Mouse (Mus musculus): ENCODE results near the gene Rfc4.

Rfc4 gene

DNA sequence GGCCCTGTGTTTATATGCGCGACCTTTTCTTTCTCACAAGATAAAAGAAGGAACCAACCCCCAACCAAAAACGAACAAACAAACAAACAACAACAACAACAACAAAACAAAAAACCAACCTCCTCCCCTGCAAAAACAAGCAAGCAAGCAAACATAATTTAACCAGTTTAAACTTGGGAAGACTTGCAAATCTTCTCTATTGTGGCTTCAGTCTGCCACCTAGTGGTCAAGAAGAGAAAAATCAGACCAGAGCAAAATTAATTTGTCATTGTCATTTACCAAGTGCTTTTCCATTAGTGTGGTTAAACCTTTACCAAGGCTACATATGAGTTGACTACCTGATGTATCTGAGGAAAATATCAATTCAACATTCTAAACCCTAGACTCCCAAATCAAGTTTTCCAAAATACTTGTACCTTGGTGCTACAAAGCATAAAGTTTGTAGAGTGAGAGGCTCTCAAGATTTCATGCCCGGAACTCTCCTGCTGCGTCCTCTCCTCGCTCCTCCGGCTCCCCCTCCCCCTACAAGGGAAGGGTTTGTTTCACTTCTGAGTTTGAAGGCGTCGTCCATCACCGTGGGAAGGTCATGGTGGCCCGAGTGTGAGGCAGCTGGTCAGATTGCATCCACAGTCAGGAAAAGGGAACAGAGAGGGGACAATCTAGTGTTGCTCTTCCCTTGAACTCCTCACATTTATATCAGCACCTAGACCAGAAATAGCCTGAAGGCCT lies 8.0 kb upstream of the Rfc4 start:
- DNase-seq (ENCODE audit: inconsistent ontology term) = no peak

DNA sequence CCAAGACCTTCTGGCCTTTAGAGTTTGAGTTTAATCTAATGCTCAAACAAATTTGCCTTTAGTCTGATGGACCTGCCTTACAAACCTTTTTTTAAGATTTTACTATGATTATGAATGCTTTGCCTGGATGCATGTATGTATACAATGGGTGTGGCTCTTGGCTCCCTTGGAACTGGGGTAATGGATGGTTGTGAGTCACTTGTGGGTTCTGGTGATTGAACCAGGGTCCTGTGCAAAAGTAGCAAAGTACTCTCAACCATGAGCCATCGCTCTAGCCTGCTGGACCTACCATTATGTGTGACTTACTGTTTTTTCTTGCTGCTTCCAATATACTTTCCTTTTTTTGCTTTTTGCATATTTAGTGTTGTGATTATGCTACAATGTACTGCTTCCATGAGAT lies 4.8 kb upstream of the Rfc4 start:
- DNase-seq (ENCODE audit: inconsistent ontology term) = no peak

DNA sequence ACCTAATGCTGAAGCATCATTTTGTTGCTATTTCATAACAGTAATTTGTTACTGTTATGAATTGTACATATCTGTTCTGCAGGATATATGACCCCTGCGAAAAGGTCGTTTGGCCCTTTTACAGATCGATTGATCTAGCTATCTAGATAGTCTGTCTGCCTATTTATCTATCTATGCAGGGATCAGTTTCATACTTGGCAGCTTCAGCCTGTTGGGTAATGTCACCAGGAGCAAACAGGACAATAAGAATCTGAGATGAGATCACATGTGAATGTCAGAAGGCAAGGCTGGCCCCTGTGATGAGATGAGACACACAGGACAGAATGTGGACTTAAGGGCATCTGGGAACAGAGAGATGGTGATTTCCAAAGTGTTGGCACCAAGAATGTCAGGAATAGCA lies 2.8 kb upstream of the Rfc4 start:
- no peak for DNase-seq (ENCODE audit: inconsistent ontology term)

DNA sequence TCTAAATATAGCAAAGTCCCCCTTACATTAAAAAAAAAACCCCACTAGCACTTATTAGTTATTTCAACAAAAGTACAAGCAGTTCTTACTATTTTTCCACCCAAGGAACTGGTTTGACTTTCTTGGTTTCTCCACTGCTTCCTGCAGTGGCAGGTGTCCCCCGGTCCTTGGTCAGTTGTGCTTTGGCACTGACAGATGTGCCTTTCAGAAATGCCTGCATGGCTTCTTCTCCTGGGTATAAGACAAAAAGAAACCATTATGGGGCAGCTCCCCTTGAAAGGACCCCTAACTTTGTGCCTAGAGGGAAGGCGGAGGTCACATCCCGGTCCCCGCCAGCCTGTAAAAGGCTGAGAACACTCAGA lies 245 bp downstream of the Rfc4 start:
- no peak for DNase-seq (ENCODE audit: inconsistent ontology term)

DNA sequence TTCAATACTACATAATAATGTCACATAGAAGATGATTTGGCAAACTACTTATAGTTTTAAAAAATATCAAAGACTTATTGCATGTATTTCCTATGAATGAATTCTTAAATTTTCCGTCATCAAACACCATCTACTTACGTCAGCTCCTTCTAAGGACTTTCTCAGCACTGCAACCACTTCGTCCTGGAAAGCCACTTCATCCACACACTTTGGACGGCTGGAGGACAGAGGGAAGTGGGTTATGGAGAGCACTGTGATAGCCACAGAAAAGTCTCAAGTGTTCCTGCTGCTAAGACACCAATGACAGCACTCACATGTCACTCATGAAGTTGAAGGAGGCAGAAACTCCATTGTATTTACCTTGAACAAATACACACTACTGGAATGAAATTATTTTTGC lies 3.1 kb downstream of the Rfc4 start:
- DNase-seq (ENCODE audit: inconsistent ontology term) = no peak

DNA sequence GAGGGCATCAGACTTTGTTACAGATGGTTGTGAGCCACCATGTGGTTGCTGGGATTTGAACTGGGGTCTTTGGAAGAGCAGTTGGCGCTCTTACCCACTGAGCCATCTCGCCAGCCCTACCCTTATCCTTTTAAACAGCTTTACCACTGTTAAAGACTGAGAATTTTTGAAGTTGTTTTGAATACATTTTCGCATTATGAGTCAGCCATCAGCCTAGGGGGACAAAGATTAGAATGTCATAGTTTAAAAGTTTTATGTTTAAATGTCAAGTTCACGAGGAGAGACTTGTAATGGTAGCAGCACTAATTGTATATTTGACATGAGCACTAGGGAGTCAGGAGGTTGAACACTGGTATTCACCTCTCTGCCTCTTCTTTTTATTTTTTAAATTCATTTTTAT lies 4.4 kb downstream of the Rfc4 start:
- no peak for DNase-seq (ENCODE audit: inconsistent ontology term)

DNA sequence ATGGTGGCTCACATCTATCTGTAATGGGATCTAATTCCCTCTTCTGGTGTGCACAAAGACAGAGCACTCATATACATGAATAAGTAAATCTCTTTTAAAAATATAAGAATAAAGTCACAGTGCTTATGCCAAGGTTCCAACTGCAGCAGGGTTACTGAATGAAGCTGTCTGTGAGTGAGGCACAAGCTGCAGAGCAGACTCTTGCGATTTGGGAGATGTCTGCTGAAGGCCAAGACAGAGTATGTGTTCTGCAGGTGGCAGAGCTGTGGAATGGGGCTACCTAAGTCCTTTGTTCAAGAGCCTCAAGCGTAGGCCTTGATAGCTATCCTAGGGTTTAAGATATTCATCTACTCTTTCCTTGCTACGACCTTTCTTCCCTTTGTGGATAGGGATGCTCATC lies 5.1 kb downstream of the Rfc4 start:
- no peak for DNase-seq (ENCODE audit: inconsistent ontology term)

DNA sequence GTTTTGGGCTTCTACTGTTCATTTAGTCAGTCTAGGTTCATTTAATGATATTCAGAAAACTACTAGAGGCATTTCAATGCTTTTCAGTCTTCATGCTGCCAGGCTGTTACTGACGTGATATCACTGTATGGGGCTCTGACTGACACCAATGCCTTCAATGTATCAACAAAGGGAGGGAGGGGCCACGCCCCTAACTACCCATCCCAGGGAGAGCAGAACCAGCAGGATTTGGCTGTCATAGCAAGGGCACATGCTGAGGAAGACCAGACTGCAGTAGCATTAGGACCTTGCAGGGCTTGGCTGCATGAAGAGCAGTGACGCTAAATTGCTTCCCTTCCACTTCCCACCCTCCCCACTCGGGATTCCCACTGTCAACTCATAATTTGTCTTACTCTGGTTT lies 10.4 kb downstream of the Rfc4 start:
- DNase-seq (ENCODE audit: inconsistent ontology term) = no peak

DNA sequence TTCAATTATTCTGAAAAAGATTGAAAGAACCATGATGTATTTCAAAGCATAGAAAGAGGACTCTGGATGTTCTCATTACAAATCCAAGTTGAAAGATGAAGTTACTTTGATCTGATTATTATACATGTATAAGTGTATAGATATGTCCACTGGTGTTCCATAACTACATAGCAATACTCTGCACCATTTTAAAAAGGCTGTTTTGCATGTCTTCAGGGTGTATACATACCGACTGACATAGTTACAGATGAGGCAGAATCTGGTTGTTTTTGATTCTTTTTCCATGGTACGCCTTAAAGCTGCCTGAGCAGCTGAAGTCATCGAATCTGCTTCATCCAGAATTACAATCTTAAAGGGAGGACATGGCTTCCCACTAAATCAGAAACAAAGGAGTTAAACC lies 12.1 kb downstream of the Rfc4 start:
- no peak for DNase-seq (ENCODE audit: inconsistent ontology term)

DNA sequence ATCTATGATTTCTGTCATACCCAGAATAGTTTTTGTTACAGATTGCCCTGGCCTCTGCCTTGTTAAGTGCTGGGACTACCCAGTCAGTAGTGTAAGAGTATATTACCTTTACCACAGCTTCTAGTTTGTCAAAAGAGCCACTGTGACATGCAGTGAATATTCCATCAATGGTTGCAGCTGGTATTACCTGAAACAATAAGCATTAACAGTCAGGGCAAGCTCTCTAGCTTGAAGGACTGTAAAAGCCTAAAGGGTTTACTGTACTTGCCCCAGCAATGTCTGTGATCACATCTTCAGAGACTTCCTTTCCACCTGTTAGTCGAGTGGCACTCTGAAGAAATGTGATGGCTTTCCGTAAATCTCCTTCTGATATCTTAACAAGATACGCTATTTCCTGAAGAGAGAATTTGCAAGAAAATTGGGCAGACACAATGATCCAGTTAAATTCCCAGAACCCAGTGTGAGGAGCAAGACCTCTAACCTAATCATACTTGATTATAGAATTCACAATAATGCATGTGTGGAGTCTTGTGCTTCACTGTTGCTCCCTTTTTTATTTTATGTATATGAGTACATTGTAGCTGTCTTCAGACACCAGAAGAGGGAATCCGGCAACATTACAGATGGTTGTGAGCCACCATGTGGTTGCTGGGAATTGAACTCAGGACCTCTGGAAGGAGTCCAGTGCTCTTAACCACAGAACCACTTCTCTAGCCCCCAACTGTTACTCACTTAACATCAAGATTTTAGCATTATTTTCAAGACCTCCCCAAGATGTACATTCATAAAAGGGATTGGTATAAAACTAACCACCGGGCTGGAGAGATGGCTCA lies 13.0 kb downstream of the Rfc4 start:
- DNase-seq (ENCODE audit: inconsistent ontology term) = no peak

DNA sequence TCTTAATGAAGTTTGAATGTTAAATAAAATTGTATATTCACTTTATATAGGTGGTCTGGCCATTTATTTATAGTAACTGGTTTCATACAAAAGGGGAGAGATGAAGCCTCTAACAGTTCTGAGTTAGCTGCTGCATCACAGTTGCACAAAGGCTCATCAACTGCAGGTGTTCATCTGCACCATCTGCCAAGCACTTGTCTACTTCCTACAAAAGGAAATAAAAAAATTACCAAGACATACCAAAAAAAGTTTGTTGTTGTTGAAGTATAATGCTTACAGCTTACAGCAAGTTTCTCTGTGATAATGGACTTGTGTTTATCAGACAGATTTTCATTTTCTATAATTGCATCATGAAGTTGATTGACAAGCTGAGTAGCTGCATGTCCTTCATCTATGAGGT lies 13.6 kb downstream of the Rfc4 start:
- DNase-seq (ENCODE audit: inconsistent ontology term) = no peak

DNA sequence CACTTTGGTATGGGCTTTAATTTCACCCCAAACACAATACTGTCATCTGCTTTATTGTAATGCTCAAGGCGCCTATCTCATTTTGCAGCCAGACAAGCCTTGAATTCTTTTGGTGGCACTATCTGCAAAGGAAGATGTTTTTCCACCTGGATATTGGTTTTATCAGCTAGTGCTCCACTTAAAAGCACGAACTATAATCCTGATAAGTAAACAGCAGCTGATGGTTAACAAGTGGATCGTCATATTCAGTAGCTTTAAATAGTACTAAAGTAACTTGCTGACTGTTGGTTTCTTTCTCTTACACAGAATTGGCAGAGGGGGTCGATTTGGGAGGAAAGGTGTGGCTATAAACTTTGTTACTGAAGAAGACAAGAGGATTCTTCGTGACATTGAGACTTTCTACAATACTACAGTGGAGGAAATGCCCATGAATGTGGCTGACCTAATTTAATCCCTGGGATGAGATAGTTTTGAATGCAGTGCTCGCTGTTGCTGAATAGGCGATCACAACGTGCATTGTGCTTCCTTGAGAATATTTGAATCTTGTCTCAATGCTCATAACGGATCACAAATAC lies 14.6 kb downstream of the Rfc4 start:
- DNase-seq (ENCODE audit: inconsistent ontology term) = no peak

DNA sequence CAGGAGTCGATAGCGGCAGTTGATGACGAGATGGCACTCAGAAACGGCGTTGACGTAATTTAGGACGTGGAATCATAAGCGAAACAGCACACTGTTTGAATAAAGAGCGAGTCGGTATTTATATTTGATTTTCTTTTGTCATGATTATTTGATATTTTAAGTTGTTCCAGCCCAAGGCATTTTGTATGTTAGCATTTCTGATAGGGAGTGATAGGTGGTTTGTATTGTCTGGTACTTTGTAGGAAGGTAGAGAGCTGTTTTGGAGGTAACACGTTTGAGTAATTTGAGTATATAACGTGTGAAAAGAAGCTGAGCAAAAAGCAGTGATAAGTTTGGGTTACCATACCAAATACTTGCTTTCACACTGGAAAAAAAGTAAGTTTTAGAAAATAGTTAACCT lies 15.2 kb downstream of the Rfc4 start:
- no peak for DNase-seq (ENCODE audit: inconsistent ontology term)

DNA sequence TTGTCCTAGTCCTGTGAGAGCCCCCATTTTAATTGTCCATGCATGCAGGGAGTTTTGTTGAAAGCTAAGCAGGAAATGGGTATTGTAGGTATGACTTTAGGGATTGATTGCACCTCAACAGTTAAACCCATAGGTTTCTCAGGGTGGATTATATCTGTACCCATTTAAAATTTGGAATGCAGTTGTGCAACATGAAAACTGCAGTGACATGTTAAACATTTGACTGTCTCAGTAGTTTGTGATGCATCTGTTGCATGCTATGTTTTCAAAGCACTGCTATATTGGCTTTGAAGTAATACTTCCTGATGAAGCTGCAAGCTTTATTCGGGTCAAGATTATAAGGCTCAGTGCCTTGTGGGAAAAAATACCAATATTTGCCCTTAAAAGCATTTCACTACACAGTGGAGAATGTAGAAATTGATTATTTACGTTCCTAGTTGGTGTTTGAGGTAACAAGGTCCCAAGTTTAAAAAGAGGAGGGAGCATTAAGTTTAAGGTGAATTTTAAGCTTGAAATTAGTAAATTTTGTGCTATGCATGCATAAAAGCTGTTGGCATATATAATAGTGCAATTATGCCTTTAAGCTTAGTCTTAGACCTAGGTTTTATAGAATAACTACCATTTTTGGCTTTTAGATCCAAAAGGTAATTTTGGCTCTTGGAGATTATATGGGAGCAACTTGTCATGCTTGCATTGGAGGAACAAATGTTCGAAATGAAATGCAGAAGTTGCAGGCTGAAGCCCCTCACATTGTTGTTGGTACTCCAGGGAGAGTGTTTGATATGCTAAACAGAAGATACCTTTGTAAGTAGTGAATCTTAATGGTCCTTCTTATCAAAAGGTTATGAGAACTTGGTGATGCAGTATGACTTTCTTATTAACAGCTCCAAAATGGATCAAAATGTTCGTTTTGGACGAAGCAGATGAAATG lies 17.9 kb downstream of the Rfc4 start:
- DNase-seq (ENCODE audit: inconsistent ontology term) = no peak

DNA sequence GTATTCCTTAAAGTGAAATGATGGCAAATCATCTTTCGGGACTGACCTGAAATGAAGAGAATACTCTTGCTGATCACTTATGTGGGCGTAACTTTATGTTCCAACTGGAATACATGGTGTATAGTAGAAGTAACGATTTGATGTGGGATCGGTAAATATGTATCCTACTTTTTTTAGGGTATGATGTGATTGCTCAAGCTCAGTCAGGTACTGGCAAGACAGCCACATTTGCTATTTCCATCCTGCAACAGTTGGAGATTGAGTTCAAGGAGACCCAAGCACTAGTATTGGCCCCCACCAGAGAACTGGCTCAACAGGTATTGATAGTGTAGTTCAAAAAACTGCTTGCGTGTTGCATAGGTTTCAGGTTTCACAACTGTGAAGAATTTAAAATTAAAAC lies 18.6 kb downstream of the Rfc4 start:
- no peak for DNase-seq (ENCODE audit: inconsistent ontology term)

DNA sequence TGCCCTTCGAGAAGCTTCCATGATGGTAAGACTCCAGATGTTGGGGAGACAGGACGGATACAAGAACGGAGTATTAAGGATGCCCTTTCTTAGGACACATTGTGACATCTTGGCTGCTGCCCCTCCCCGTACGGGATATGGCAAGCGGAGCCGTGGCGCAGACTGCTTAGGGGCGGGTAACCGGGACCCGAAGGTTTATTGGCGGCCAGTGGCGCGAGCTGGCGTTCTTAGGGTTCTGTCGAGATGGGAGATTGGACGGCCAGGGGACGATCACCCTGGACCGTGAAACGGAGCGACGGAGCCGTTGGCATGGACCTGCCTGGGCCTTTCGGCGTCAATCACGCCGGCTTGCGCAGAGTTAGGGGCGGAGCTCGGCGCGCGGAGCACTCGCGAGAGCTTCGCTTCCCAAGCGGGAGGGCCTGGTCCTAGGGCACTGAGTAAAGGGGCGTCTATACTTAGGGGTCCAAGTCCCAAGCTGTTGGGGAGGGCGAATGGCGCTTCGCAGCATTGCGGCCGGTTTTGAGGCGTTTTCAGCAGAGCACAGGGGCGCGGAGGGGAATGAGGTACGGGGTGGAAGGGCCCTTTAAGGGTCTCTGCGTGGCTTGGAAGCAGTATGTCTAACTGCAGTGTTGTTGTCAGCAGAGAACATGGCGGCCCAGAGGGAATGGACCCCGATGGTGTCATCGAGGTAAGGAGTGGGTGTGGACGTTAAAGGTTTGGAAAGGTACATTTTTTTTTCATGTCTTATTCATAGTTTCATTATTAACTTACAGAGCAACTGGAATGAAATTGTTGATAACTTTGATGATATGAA lies 19.4 kb downstream of the Rfc4 start:
- DNase-seq (ENCODE audit: inconsistent ontology term) = peak; percentile 87

DNA sequence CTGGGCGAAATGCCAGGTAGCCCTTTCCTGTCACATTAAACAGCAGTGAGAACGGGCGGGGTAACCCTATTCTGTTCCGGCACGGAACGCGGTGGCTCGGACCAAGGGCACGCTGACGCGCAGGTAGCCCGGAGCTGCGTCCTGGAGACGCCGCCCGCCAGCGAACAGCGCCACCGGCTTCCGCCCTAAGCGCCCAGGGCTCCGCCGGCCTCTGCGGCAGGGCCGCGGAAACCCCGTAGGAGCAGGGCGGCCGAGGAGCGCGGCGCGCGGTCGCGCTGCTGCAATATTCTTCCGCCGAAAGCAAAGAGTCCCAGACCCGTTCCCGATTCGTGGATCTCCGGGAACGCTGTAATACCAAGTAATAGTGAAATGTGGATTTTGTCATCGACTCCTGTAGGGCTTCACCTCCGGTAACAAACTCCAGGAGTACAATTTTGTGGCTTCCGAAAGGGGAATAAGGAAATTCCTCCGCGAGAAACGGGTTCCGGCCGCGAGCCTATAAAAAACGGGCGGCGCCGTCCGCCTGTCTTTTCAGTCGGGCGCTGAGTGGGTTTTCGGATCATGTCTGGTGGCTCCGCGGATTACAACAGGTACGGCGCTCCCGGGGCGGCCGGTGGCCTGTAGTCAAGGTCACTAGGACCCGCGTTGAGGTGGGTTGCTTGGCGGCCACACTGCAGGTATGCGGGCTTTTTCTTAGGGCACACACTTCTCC lies 20.1 kb downstream of the Rfc4 start, which contains the start of gene Eif4a2:
Gene Eif4a2 (plus strand): TSS at position 214 of the 712 bp plus-strand sequence.
- peak; percentile 96 for DNase-seq (ENCODE audit: inconsistent ontology term)

DNA sequence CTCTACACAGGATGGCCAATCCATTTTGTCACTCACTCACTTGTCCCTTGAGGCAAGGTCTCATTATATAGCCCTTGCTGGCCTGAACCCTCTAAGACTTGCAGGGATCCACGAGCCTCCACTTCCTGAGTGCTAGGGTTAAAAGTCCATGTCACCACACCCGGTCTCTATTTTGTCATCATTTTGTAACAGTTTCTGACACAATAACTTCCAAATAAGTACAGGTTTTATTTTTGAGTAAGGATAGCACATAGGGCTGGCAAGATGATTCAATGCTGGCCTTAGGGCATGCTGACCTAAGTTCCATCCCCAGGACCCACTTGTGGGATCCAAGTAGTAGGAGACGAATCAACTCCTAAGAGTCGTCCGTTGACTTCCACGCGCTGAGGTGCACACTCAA lies 21.4 kb downstream of the Rfc4 start:
- DNase-seq (ENCODE audit: inconsistent ontology term) = no peak

DNA sequence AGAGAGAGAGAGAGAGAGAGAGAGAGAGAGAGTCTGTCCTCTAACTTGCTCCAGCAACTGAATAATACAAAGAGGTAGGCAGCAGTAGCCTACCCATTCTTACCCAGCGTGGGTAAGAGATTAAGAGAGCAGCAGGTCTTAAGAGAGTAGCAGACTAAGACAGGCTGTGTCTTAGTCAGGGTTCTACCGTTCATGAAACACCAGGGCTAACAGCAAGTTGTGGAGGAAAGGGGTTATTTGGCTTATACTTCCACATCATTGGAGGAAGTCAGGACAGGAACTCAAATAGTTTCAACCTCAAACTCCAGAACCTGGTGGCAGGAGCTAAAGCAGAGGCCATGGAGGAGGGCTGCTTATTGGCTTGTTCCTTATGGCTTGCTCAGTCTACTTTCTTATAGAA lies 23.7 kb downstream of the Rfc4 start:
- DNase-seq (ENCODE audit: inconsistent ontology term) = no peak

DNA sequence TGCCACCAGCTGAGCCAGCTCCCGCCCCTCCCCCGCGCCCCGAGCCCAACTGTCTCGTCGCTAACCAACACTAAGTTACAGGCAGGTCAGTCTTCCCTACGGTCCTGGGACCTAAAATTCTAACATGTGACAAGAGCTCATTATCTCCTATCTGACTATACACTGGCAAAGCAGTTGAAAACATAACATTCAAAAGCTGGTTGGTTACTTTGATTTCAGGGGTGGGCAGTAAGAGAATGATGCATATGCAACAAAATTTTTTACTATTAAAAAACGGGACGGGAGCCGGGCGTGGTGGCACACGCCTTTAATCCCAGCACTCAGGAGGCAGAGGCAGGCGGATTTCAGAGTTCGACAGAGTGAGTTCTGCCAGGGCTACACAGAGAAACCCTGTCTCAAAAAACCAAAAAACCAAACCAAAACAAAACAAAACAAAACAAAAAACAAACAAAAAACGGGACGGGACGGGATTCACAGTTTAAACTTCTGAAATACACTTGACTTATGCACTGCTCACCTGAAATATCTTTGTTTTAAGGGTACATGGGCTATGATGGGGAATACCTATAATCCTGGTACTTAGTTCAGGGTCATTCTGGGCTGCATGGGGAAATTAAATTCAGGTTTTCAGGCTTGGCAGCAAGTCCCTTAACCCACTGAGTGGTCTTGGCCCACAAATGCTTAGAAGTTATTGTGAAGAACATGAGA lies 24.3 kb downstream of the Rfc4 start:
- no peak for DNase-seq (ENCODE audit: inconsistent ontology term)
